Mouse (Mus musculus): Measurements from ENCODE around the gene Sncb.

Gene Sncb

GRCm38 (mm10) chr13:54746110-54746509 is 20.3 kb downstream of the Sncb start:
- ChIA-PET POLR2A (interaction anchor here in 1 of 4 experiments (0.6 kb wide), 1 partner anchor 216 kb away, joined by 3 read pairs; no protein-coding TSS in a partner anchor), CTCF (interaction anchor here in 1 of 4 experiments (0.5 kb wide), 1 partner anchor 392 kb away, joined by 3 read pairs; no protein-coding TSS in a partner anchor)

GRCm38 (mm10) chr13:54738213-54738601 is 28.2 kb downstream of the Sncb start:
- POLR2A ChIA-PET: interaction anchor here in 2 of 4 experiments (1.2 to 1.8 kb wide), 4 partner anchors 11 to 451 kb away, joined by 3 to 5 read pairs (median 4); partner anchors contain the start of gene Rnf44 (in 1 of the 2)
- CTCF ChIA-PET: interaction anchor here (0.6 to 1.5 kb wide), 5 partner anchors 21 to 56 kb away, joined by 3 to 5 read pairs (median 3); partner anchors contain the start of gene Sncb (in 1 of the 4)

DNA sequence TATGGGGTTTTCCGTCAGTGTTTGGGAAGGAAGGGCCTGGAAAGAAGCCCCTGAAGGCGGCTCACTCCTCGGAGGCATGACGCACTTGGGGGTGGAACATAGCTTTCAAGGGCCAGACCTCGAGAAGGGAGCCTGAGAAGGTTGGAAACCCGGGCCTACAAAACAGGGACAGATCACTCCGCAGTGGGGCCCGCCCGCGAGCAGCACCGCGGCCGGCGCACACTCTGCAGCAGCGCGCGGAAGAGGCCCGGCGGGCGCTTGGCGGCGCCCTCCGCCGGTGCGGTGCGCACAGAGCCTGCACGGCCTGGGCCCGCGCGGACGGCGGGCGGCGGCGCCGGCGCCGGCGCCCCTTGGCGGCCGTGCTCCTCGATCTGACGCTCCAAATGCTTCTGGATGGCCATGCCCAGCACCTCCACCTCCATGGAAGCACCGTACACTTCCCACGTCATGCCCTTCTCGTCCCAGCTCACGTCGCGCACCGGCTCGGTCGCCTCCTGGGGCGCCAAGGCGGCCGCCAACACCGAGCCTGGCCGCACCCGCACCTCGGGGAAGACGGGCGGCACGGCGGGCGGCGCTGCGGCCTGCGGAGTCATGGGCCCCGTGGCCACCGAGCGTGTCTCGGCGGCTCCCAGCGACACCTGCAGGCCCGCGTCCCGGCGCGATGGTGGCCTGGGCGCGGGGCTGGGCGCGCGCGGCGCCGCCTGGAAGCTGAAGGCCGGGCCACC is 28.7 kb downstream of the Sncb start:
- ChIA-PET CTCF (interaction anchor here (0.6 to 1.5 kb wide), 5 partner anchors 20 to 56 kb away, joined by 3 to 5 read pairs (median 3); partner anchors contain the start of gene Sncb (in 1 of the 4)), POLR2A (interaction anchor here in 2 of 4 experiments (0.9 to 1.8 kb wide), 9 partner anchors 10 to 452 kb away, joined by 3 to 5 read pairs (median 3); partner anchors contain the start of gene Rnf44 (in 1 of the 2))

GRCm38 (mm10) chr13:54736931-54737330 is 29.5 kb downstream of the Sncb start:
- CTCF ChIA-PET: no interaction called here
- POLR2A ChIA-PET: interaction anchor here in 2 of 4 experiments (0.9 to 1.8 kb wide), 6 partner anchors 9 to 54 kb away, joined by 3 to 5 read pairs (median 4); no protein-coding TSS in a partner anchor

DNA sequence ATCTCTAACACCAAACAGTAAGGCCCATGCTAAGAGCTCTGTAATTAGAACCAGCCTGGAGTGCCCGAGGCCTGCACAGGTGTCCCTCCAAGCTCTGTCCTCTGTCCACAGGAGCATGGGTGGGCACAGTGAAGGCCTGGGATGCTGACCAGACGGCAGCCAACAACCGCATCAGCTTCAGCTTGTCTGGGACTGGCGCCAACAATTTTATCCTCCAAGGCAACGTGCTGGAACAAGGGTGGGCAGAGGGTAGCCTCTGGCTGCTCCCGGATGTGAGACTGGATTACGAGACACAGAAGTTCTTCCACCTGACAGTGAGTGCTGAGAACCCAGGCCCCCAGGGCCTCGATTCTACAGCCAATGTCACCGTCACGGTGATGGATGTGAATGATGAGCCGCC is 40.3 kb downstream of the Sncb start:
- CTCF ChIA-PET: no interaction called here
- POLR2A ChIA-PET: interaction anchor here in 2 of 4 experiments (1.1 to 1.2 kb wide), 2 partner anchors 11 to 27 kb away, joined by 3 to 4 read pairs; no protein-coding TSS in a partner anchor

- CTCF ChIA-PET: no interaction called here
- POLR2A ChIA-PET: interaction anchor here in 2 of 4 experiments (0.6 to 1.5 kb wide), 4 partner anchors 11 to 251 kb away, joined by 3 to 5 read pairs (median 4); partner anchors contain the start of gene Rnf44 (in 1 of the 2)
These were observed 43.3 kb downstream of the Sncb start for GRCm38 (mm10) chr13:54723143-54723542.

DNA sequence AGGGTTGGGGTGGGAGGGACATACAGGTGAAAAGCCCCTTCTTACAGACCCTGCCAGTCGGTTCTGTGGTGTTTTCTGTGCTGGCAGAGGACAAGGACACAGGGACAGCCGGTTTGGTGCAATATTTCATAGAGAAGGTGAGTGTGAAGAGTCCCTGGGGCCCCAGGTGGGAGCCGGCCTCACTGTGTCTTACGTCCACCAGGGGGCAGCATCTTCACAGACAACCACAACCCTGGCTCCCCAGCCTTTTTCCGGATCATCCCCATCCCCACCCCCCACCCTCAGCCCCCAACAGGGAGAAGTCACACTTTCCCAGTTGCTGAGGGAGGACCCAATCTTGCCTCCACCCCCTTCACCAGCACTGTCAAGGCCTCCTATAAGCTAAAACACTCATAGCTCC is 49.5 kb downstream of the Sncb start:
- CTCF ChIA-PET: interaction anchor here (0.6 to 1.9 kb wide), 43 partner anchors 8 to 1724 kb away, joined by 3 to 16 read pairs (median 4); partner anchors contain the start of genes Cdhr2 (in 1 of the 4), Gprin1 (in 1 of the 4), Higd2a (in 1 of the 4) and Rnf44 (in 1 of the 4)
- POLR2A ChIA-PET: interaction anchor here in 2 of 4 experiments (0.6 to 1.4 kb wide), 7 partner anchors 15 to 533 kb away, joined by 3 to 6 read pairs (median 3); no protein-coding TSS in a partner anchor

GRCm38 (mm10) chr13:54714996-54715395 is 51.4 kb downstream of the Sncb start:
- ChIA-PET POLR2A (no interaction called here), CTCF (no interaction called here)

- CTCF ChIA-PET: no interaction called here
- POLR2A ChIA-PET: no interaction called here
These were observed 52.0 kb downstream of the Sncb start for GRCm38 (mm10) chr13:54714393-54714792.

- CTCF ChIA-PET: interaction anchor here in 1 of 4 experiments (1.4 kb wide), 1 partner anchor 89 kb away, joined by 3 read pairs; no protein-coding TSS in a partner anchor
- POLR2A ChIA-PET: interaction anchor here in 2 of 4 experiments (0.9 to 1.7 kb wide), 3 partner anchors 23 to 118 kb away, joined by 3 to 4 read pairs (median 4); no protein-coding TSS in a partner anchor
These were observed 55.5 kb downstream of the Sncb start for GRCm38 (mm10) chr13:54710866-54711265.
